Mouse (Mus musculus) small intestine, adult 2 months (tissue): ENCODE measurements around the gene Prim1. TPM values are rescaled to one million over a fixed set of nuclear protein-coding genes. Genes with fewer than 3 reads are reported as not detected.
"Not testable (repeated sequence)": the region's sequence is repeated elsewhere in the genome, so short reads cannot be mapped to it uniquely, and the experiment has no call there.

Source experiments
- H3K27ac ChIP-seq: fragments of 200-500 bp; 2 replicates; pipeline ENCODE4 v1.5.1; 2012; ENCODE audit warnings: low read depth, low read length, control low read depth, inconsistent platforms; ENCODE audit not compliant: insufficient read depth
- H3K27me3 ChIP-seq: fragments of 200-500 bp; 2 replicates; pipeline ENCODE4 v1.6.1; 2012; ENCODE audit warnings: mild to moderate bottlenecking, moderate library complexity, low read length, inconsistent platforms; ENCODE audit not compliant: control insufficient read depth, insufficient read depth
- H3K36me3 ChIP-seq: fragments of 200-500 bp; 2 replicates; pipeline ENCODE4 v1.6.1; 2012; ENCODE audit warnings: mild to moderate bottlenecking, low read length, control low read depth, inconsistent platforms; ENCODE audit not compliant: control insufficient read depth, insufficient read depth
- H3K4me1 ChIP-seq: fragments of 200-500 bp; 2 replicates; pipeline ENCODE4 v1.6.1; 2012; ENCODE audit warnings: low read length, inconsistent platforms, mixed read lengths; ENCODE audit not compliant: control insufficient read depth, insufficient read depth, insufficient read length
- H3K4me3 ChIP-seq: fragments of 200-500 bp; 2 replicates; pipeline ENCODE4 v1.5.1; 2012; ENCODE audit warnings: low read depth, mild to moderate bottlenecking, control low read depth, inconsistent platforms, low read length, moderate library complexity
- CTCF ChIP-seq: fragments of 200-500 bp; IDR thresholded peaks from 2 replicates; pipeline ENCODE4 v1.5.1; 2012; ENCODE audit warnings: low read depth, mild to moderate bottlenecking, control low read depth, inconsistent platforms, low read length, moderate library complexity, mixed read lengths; ENCODE audit not compliant: insufficient replicate concordance, insufficient read length; ENCODE audit errors: extremely low read depth
- POLR2A ChIP-seq: fragments of 200-500 bp; IDR thresholded peaks from 2 replicates; pipeline ENCODE4 v1.6.1; 2012; ENCODE audit warnings: low read depth, mild to moderate bottlenecking, control low read depth, inconsistent platforms, low read length, moderate library complexity
- WGBS: fragments of 180-500 bp; shearing (Covaris S2); methylation state at CpG from one replicate; pipeline ENCODE4 v1.1.7; 2018; 5-methylcytosine and 5-hydroxymethylcytosine counted together
- polyA plus RNA-seq: library from polyadenylated mRNA; depleted of rRNA; stranded (reverse); fragments of >200 nt; gene quantifications from 2 replicates; pipeline ENCODE4 v1.2.3, GENCODE M21; 2012

Gene Prim1
- polyA plus RNA-seq, 1 experiment: 1.5 TPM

DNA sequence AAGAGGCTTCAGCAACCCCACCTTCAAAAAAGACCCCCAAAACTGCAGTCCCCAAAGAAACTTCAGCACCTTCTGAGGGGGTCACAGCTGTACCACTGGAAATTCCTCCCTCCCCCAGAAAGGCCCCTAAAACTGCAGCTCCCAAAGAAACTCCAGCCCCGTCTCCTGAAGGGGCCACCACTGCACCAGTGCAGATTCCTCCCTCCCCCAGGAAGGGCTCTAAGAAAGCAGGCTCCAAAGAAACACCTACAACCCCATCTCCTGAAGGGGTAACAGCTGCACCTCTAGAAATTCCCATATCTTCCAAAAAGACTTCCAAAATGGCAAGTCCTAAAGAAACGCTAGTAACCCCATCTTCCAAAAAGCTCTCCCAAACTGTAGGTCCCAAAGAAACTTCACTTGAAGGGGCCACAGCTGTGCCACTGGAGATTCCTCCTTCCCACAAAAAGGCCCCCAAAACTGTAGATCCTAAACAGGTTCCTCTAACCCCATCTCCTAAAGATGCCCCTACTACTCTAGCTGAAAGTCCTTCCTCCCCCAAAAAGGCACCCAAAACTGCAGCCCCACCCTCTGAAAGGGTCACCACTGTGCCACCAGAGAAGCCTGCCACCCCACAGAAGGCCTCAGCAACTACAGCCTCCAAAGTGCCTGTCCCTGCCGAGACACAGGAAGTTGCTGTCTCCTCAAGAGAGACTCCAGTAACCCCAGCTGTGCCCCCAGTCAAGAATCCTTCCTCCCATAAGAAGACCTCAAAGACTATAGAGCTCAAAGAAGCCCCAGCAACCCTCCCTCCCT, 28.3 kb downstream of the Prim1 start:
- no peak for TF ChIP-seq POLR2A
- TF ChIP-seq CTCF: no peak
- H3K4me3 ChIP-seq: no peak overlapping the region
- H3K27me3 ChIP-seq: no peaks in the 10 kb centered on the region
- peaks cover 4% of the 10 kb centered on the region for H3K4me1 ChIP-seq
- peaks cover 72% of the 10 kb centered on the region for H3K36me3 ChIP-seq
- H3K27ac ChIP-seq: no peak overlapping the region
- 61% methylated on average over 3 of the region's 3 CpGs for WGBS

DNA sequence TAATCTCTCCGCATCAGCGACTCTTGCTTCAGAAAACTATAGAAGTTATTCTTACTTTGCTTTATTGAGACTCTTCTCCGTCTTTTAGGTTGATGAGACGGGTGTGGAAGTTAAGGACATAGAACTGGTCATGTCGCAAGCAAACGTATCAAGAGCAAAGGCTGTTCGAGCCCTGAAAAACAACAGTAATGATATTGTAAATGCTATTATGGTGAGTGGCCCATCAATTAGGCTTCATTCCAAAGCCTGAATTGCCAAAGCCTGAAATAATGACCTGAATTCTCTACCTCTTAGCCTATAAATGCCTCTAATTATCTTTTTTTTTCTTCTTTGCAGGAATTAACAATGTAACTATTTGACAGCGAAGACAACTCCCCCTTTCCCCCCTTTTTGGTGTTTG, 33.2 kb downstream of the Prim1 start:
- H3K36me3 ChIP-seq: peaks cover 51% of the 10 kb centered on the region
- H3K27me3 ChIP-seq: no peaks in the 10 kb centered on the region
- no peak overlapping the region for H3K27ac ChIP-seq
- 93% methylated on average over 8 of the region's 8 CpGs for WGBS
- TF ChIP-seq CTCF: no peak
- TF ChIP-seq POLR2A: no peak
- no peaks in the 10 kb centered on the region for H3K4me1 ChIP-seq
- no peak overlapping the region for H3K4me3 ChIP-seq

DNA sequence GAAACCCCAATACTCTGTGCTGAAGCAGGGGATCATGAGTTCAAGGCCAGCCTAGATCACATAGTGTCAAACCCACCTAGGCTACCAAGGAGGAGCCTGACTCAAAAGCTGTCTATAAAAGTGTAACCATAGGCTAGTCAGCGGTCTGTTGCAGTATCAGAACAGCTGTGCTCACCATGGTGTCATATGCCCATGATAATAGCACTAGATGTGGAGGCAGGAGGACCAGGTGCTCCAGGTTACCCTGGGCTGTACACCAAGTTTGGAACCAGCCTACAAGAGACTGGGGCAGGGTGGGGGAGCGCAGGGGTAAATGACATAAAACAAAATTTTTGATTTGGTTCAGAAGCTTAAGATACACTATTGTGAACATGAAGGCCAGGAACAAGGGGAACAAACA, 34.8 kb downstream of the Prim1 start:
- no peak for TF ChIP-seq CTCF
- no peak for TF ChIP-seq POLR2A
- no peaks in the 10 kb centered on the region for H3K4me1 ChIP-seq
- peaks cover 39% of the 10 kb centered on the region for H3K36me3 ChIP-seq
- no peaks in the 10 kb centered on the region for H3K27me3 ChIP-seq
- no peak overlapping the region for H3K4me3 ChIP-seq
- 96% methylated on average over 2 of the region's 2 CpGs for WGBS
- H3K27ac ChIP-seq: no peak overlapping the region

DNA sequence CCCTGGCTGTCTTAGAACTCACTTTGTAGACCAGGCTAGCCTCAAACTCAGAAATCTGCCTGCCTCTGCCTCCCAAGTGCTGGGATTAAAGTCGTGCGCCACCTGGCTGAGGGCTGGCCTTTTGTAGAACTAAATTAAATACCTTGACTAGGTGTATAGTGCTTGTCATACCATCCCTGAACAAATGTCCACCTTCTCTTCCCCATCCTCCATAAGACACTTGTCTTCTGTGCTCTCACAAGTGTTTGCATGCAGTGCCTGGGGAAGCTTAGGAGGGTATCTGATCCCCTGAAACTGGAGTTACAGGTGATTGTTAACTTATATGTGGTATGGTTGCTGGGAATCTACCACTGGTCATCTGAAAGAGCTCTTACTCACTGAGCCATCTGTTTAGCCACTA, 35.4 kb downstream of the Prim1 start:
- Histone ChIP-seq H3K27ac (no peak overlapping the region), H3K4me1 (no peaks in the 10 kb centered on the region), H3K4me3 (no peak overlapping the region), H3K36me3 (peaks cover 37% of the 10 kb centered on the region), H3K27me3 (no peaks in the 10 kb centered on the region)
- TF ChIP-seq CTCF (no peak), POLR2A (no peak)
- WGBS: 98% methylated on average over 2 of the region's 2 CpGs

DNA sequence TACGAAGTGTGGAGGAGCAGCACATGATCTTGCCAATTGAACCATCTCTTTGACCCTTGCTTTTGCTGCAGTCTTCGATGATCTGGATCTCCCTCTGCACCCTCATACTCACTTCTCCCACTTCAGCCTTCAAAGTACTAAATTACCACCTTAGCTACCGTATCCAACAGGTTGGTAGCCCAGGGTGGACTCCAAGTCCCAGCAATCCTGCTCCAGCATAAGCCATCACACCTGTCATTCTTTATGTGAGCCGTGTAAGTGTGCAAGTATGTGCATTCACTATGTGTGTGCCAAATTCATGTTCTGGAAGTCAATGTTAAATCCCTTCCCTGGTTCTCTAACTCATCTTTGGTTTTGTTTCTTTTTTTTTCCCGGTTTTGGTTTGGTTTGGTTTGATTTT, 36.6 kb downstream of the Prim1 start:
- Histone ChIP-seq H3K36me3 (peaks cover 27% of the 10 kb centered on the region), H3K27ac (no peak overlapping the region), H3K4me3 (no peak overlapping the region), H3K4me1 (no peaks in the 10 kb centered on the region), H3K27me3 (no peaks in the 10 kb centered on the region)
- no peak for TF ChIP-seq CTCF
- no peak for TF ChIP-seq POLR2A
- 95% methylated on average over 5 of the region's 5 CpGs for WGBS

DNA sequence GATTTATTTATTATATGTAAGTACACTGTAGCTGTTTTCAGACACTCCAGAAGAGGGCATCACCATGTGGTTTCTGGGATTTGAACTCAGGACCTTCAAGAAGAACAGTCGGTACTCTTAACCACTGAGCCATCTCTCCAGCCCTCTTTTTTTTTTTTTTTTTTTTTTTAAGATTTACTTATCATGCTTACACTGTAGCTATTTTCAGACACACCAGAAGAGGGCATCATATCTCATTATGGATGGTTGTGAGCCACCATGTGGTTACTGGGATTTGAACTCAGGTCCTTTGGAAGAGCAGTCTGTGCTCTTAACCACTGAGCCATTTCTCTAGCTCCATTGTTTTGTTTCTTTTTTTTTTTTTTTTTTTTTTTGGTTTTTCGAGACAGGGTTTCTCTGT, 37.2 kb downstream of the Prim1 start:
- not testable (repeated sequence) for H3K4me1 ChIP-seq, H3K27ac ChIP-seq, H3K4me3 ChIP-seq, H3K27me3 ChIP-seq
- WGBS: 89% methylated on average over 1 of the region's 2 CpGs
- peaks cover 22% of the 10 kb centered on the region for H3K36me3 ChIP-seq

DNA sequence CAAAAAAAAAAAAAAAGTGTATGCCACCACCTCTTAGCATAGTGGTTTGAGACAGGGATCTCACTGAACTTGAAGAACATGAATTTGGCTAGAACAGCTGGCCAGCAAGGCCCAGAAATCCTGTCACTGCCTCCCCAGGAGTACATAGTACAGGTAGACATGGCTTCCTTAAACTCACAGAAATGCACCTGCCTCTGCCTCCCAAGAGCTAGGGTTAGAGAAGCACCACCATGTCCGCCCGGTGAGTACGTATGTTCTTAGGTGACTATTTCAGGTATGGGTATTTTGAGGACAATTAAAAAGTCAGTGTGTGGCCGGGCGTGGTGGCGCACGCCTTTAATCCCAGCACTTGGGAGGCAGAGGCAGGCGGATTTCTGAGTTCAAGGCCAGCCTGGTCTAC, 38.0 kb downstream of the Prim1 start:
- Histone ChIP-seq H3K27ac (no peak overlapping the region), H3K36me3 (peaks cover 15% of the 10 kb centered on the region), H3K27me3 (no peaks in the 10 kb centered on the region), H3K4me3 (no peak overlapping the region), H3K4me1 (no peaks in the 10 kb centered on the region)
- 90% methylated on average over 8 of the region's 8 CpGs for WGBS
- TF ChIP-seq CTCF (no peak), POLR2A (no peak)
